Mouse (Mus musculus) heart, embryonic 16.5 days (tissue): ENCODE results near the gene Ctnnbip1. TPM values are rescaled to one million over a fixed set of nuclear protein-coding genes. Genes with fewer than 3 reads are reported as not detected.

Experiments
- ATAC-seq: fragments of 200-750 bp; cut with Nextera tagmentation; replicated peaks from 2 replicates; pipeline ENCODE4 v1.8.0; 2017; ENCODE audit warnings: moderate number of reproducible peaks; ENCODE audit not compliant: insufficient read depth, low FRiP score; ENCODE audit errors: extremely low read depth
- H3K27ac ChIP-seq: fragments of 300-500 bp; sonication (generic); 2 replicates; pipeline ENCODE4 v1.5.1; 2014; ENCODE audit warnings: mild to moderate bottlenecking, low read length, control low read depth, moderate library complexity
- H3K27me3 ChIP-seq: fragments of 300-500 bp; sonication (generic); 2 replicates; pipeline ENCODE4 v1.6.1; 2014; ENCODE audit warnings: low read length, mixed read lengths; ENCODE audit not compliant: control insufficient read depth, insufficient read depth
- H3K36me3 ChIP-seq: fragments of 300-500 bp; sonication (generic); 2 replicates; pipeline ENCODE4 v1.6.1; 2014; ENCODE audit not compliant: control insufficient read depth, insufficient read depth
- H3K4me1 ChIP-seq: fragments of 300-500 bp; sonication (generic); 2 replicates; pipeline ENCODE4 v1.6.1; 2014; ENCODE audit warnings: low read length, mixed read lengths; ENCODE audit not compliant: control insufficient read depth, insufficient read depth
- H3K4me2 ChIP-seq: fragments of 300-500 bp; sonication (generic); 2 replicates; pipeline ENCODE4 v1.6.1; 2014; ENCODE audit warnings: low read depth, mild to moderate bottlenecking, control low read depth, low read length
- H3K4me3 ChIP-seq: fragments of 300-500 bp; sonication (generic); 2 replicates; pipeline ENCODE4 v1.5.1; 2014; ENCODE audit warnings: mild to moderate bottlenecking, control low read depth, low read length
- H3K9ac ChIP-seq: fragments of 300-500 bp; sonication (generic); 2 replicates; pipeline ENCODE4 v1.6.1; 2014; ENCODE audit warnings: low read length, control low read depth
- H3K9me3 ChIP-seq: fragments of 300-500 bp; sonication (generic); replicated peaks from 2 replicates; pipeline ENCODE4 v1.6.1; 2016; ENCODE audit warnings: low read length; ENCODE audit not compliant: control insufficient read depth
- WGBS: fragments of 180-500 bp; shearing (Covaris S2); extraction: QIAGEN DNeasy Blood & Tissue Kit; methylation state at CpG from one replicate; pipeline ENCODE4 v1.1.7; 2014; 5-methylcytosine and 5-hydroxymethylcytosine counted together
- polyA plus RNA-seq: library from polyadenylated mRNA; unstranded; fragments of >200 nt; fragmentation: Nextera tagmentation; extraction: Ambion mirVana; gene quantifications from 2 replicates; pipeline ENCODE4 v1.2.1, GENCODE M21; 2015

The Ctnnbip1 gene
- 28.7 and 38.3 TPM in 2 replicates for polyA plus RNA-seq

GRCm38 (mm10) chr4:149517868-149518340 is at the start of gene Ctnnbip1:
TSS of gene Ctnnbip1 (plus strand) at chr4:149518236.
- WGBS: 1% methylated on average over 41 of the region's 46 CpGs

GRCm38 (mm10) chr4:149469557-149469956 is 48.5 kb upstream of the Ctnnbip1 start:
- H3K9ac ChIP-seq: no peak overlapping the region
- ATAC-seq: peak; percentile 49; the same call in 1 of the 2 replicates
- no peaks in the 10 kb centered on the region for H3K27me3 ChIP-seq
- no peak overlapping the region for H3K27ac ChIP-seq
- H3K4me3 ChIP-seq: no peak overlapping the region
- H3K36me3 ChIP-seq: peaks cover 26% of the 10 kb centered on the region
- no peaks in the 10 kb centered on the region for H3K9me3 ChIP-seq
- 91% methylated on average over 3 of the region's 3 CpGs for WGBS
- 0 out of 2 replicates have a peak, but pooled peaks cover 2% of the 10 kb centered on the region for H3K4me1 ChIP-seq
- H3K4me2 ChIP-seq: no peak overlapping the region

More at GRCm38 (mm10) chr4:149517868-149518340, at the start of gene Ctnnbip1:
- Histone ChIP-seq H3K9ac (peak within 1 kb of the TSS; percentile 90), H3K27ac (peak within 1 kb of the TSS; percentile 44; the same call in 1 of the 2 replicates), H3K4me2 (peak within 1 kb of the TSS; percentile 89), H3K4me3 (peak within 1 kb of the TSS; percentile 81), H3K4me1 (peaks cover 7% of the 10 kb centered on the region; the same call in 1 of the 2 replicates), H3K9me3 (no peaks in the 10 kb centered on the region; the same call in 1 of the 2 replicates), H3K36me3 (no peaks in the 10 kb centered on the region), H3K27me3 (no peaks in the 10 kb centered on the region)
- peak; percentile 98 for ATAC-seq

GRCm38 (mm10) chr4:149475096-149475495 is 42.9 kb upstream of the Ctnnbip1 start:
- 57% methylated on average over 7 of the region's 7 CpGs for WGBS
- no peaks in the 10 kb centered on the region for H3K9me3 ChIP-seq
- 0 out of 2 replicates have a peak, but pooled peaks cover 2% of the 10 kb centered on the region for H3K4me1 ChIP-seq
- no peak overlapping the region for H3K27ac ChIP-seq
- no peaks in the 10 kb centered on the region for H3K27me3 ChIP-seq
- no peak overlapping the region for H3K4me3 ChIP-seq
- peaks cover 13% of the 10 kb centered on the region for H3K36me3 ChIP-seq
- H3K4me2 ChIP-seq: no peak overlapping the region
- no peak for ATAC-seq
- no peak overlapping the region for H3K9ac ChIP-seq

GRCm38 (mm10) chr4:149477078-149477477 is 41.0 kb upstream of the Ctnnbip1 start, which contains the start of gene Tmem274:
TSS of gene Tmem274 (plus strand) at chr4:149477378.
- Histone ChIP-seq H3K4me2 (no peak within 1 kb of the TSS), H3K36me3 (peaks cover 13% of the 10 kb centered on the region), H3K27ac (no peak within 1 kb of the TSS), H3K27me3 (no peaks in the 10 kb centered on the region), H3K9ac (no peak within 1 kb of the TSS), H3K9me3 (no peaks in the 10 kb centered on the region), H3K4me3 (no peak within 1 kb of the TSS), H3K4me1 (no peaks in the 10 kb centered on the region)
- 89% methylated on average over 11 of the region's 11 CpGs for WGBS
- no peak for ATAC-seq

- Histone ChIP-seq H3K4me1 (peaks cover 16% of the 10 kb centered on the region), H3K4me3 (peak overlapping the region; percentile 59), H3K27ac (peak overlapping the region; percentile 87), H3K9me3 (no peaks in the 10 kb centered on the region), H3K36me3 (peaks cover 20% of the 10 kb centered on the region), H3K27me3 (no peaks in the 10 kb centered on the region), H3K4me2 (peak overlapping the region; percentile 80), H3K9ac (peak overlapping the region; percentile 78)
- ATAC-seq: no peak; the same call in 1 of the 2 replicates
- WGBS: 45% methylated on average over 3 of the region's 3 CpGs
Observed at GRCm38 (mm10) chr4:149484566-149484965, 33.5 kb upstream of the Ctnnbip1 start.

GRCm38 (mm10) chr4:149485053-149485824 is 32.8 kb upstream of the Ctnnbip1 start, which contains the start of the genes Nmnat1 and Lzic:
TSS of gene Nmnat1 (minus strand) at chr4:149485202.
TSS of gene Lzic (plus strand) at chr4:149485229.
- Histone ChIP-seq H3K36me3 (peaks cover 25% of the 10 kb centered on the region), H3K9ac (peak within 1 kb of the TSS; percentile 78), H3K4me2 (peak within 1 kb of the TSS; percentile 80), H3K4me3 (peak within 1 kb of the TSS; percentile 59), H3K4me1 (peaks cover 16% of the 10 kb centered on the region), H3K27ac (peak within 1 kb of the TSS; percentile 87), H3K27me3 (no peaks in the 10 kb centered on the region), H3K9me3 (no peaks in the 10 kb centered on the region)
- under 1% methylated on average over 60 of the region's 60 CpGs for WGBS
- ATAC-seq: peak; percentile 98

GRCm38 (mm10) chr4:149485825-149486206 is 32.2 kb upstream of the Ctnnbip1 start:
- WGBS: under 1% methylated on average over 10 of the region's 10 CpGs
- H3K27me3 ChIP-seq: no peaks in the 10 kb centered on the region
- H3K27ac ChIP-seq: peak overlapping the region; percentile 87
- ATAC-seq: no peak
- peak overlapping the region; percentile 78 for H3K9ac ChIP-seq
- H3K4me1 ChIP-seq: peaks cover 16% of the 10 kb centered on the region
- H3K36me3 ChIP-seq: peaks cover 27% of the 10 kb centered on the region
- peak overlapping the region; percentile 59 for H3K4me3 ChIP-seq
- H3K9me3 ChIP-seq: no peaks in the 10 kb centered on the region
- H3K4me2 ChIP-seq: peak overlapping the region; percentile 80

- no peak overlapping the region for H3K4me2 ChIP-seq
- WGBS: 92% methylated on average over 12 of the region's 12 CpGs
- H3K36me3 ChIP-seq: peaks cover 37% of the 10 kb centered on the region
- peaks cover 16% of the 10 kb centered on the region for H3K4me1 ChIP-seq
- H3K4me3 ChIP-seq: no peak overlapping the region
- H3K9me3 ChIP-seq: 0 out of 2 replicates have a peak, but pooled peaks cover 2% of the 10 kb centered on the region
- H3K27me3 ChIP-seq: no peaks in the 10 kb centered on the region
- no peak for ATAC-seq
- H3K9ac ChIP-seq: no peak overlapping the region
- no peak overlapping the region for H3K27ac ChIP-seq
Observed at GRCm38 (mm10) chr4:149487729-149488128, 30.3 kb upstream of the Ctnnbip1 start.
